Mouse (Mus musculus) spleen, adult 2 months (tissue): ENCODE measurements around the gene Fxyd7.

ENCODE experiments used
- CTCF ChIP-seq: fragments of 200-500 bp; IDR thresholded peaks from 2 replicates; pipeline ENCODE4 v1.5.1; 2011; ENCODE audit warnings: mild to moderate bottlenecking, inconsistent platforms; ENCODE audit not compliant: insufficient read depth, insufficient read length, insufficient replicate concordance; ENCODE audit errors: extremely low read depth
- POLR2A ChIP-seq: fragments of 200-500 bp; IDR thresholded peaks from 2 replicates; pipeline ENCODE4 v1.6.1; 2011; ENCODE audit warnings: low read depth, low read length, inconsistent platforms

- TF ChIP-seq CTCF (no peak), POLR2A (no peak)
Observed at GRCm38 (mm10) chr7:31040281-31041022, 10.8 kb downstream of the Fxyd7 start.
